Mouse (Mus musculus) embryonic facial prominence, embryonic 10.5 days (tissue): Measurements from ENCODE around the gene Mknk1. TPM values are rescaled to one million over a fixed set of nuclear protein-coding genes. Genes with fewer than 3 reads are reported as not detected.
A peak's percentile ranks its signal among the peaks of the same experiment; 100 is the strongest.

Source experiments
- DNase-seq: peaks from one replicate; pipeline ENCODE4 v3.0.0-alpha.2; 2017; ENCODE audit warnings: low spot score
- H3K27ac ChIP-seq: fragments of 300-500 bp; sonication (generic); replicated peaks from 2 replicates; pipeline ENCODE4 v1.5.1; 2016; ENCODE audit warnings: mild to moderate bottlenecking
- H3K27me3 ChIP-seq: fragments of 300-500 bp; sonication (generic); replicated peaks from 2 replicates; pipeline ENCODE4 v1.6.1; 2016; ENCODE audit warnings: low read depth, mild to moderate bottlenecking; ENCODE audit not compliant: poor library complexity, severe bottlenecking
- H3K36me3 ChIP-seq: fragments of 300-500 bp; sonication (generic); replicated peaks from 2 replicates; pipeline ENCODE4 v1.6.1; 2016; ENCODE audit warnings: mild to moderate bottlenecking, moderate library complexity
- H3K4me1 ChIP-seq: fragments of 300-500 bp; sonication (generic); 2 replicates; pipeline ENCODE4 v1.6.1; 2016
- H3K4me3 ChIP-seq: fragments of 300-500 bp; sonication (generic); 2 replicates; pipeline ENCODE4 v1.5.1; 2016; ENCODE audit warnings: mild to moderate bottlenecking, moderate library complexity
- H3K9me3 ChIP-seq: fragments of 300-500 bp; sonication (generic); 2 replicates; pipeline ENCODE4 v1.6.1; 2016; ENCODE audit warnings: mild to moderate bottlenecking
- WGBS: fragments of 180-500 bp; shearing (Covaris S2); methylation state at CpG from one replicate; pipeline ENCODE4 v1.1.7; 2016; 5-methylcytosine and 5-hydroxymethylcytosine counted together
- polyA plus RNA-seq: library from polyadenylated mRNA; unstranded; fragments of >200 nt; fragmentation: Nextera tagmentation; extraction: Ambion mirVana; gene quantifications from 2 replicates; pipeline ENCODE4 v1.2.1, GENCODE M21; 2016

The Mknk1 gene
- polyA plus RNA-seq, 1 experiment from 2014 or later: 23.0 TPM

DNA sequence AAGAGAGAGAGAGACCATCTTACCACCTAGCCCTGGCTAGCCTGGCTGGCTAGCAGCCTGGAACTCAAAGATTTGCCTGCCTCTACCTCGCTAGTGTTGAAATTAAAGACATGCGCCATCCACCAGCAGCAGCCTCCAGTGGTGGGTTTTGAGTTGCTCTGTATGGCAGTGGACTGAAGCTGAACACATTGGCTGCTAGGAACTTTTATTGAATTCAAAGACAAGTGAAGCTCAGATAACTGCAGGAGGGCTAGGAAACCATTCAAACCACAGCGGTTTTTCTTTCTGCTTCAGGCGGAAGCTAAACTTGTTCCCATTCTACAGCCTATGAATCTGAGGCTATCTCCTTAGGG lies 11.5 kb upstream of the Mknk1 start:
- peak; percentile 17 for DNase-seq
- Histone ChIP-seq H3K27ac (peak overlapping the region; percentile 79; the same call in 1 of the 2 replicates), H3K4me1 (peaks cover 27% of the 10 kb centered on the region), H3K4me3 (peak overlapping the region; percentile 90), H3K27me3 (peaks cover 36% of the 10 kb centered on the region), H3K36me3 (0 out of 2 replicates have a peak, but pooled peaks cover 2% of the 10 kb centered on the region), H3K9me3 (no peaks in the 10 kb centered on the region)
- 2% methylated on average over 4 of the region's 4 CpGs for WGBS

DNA sequence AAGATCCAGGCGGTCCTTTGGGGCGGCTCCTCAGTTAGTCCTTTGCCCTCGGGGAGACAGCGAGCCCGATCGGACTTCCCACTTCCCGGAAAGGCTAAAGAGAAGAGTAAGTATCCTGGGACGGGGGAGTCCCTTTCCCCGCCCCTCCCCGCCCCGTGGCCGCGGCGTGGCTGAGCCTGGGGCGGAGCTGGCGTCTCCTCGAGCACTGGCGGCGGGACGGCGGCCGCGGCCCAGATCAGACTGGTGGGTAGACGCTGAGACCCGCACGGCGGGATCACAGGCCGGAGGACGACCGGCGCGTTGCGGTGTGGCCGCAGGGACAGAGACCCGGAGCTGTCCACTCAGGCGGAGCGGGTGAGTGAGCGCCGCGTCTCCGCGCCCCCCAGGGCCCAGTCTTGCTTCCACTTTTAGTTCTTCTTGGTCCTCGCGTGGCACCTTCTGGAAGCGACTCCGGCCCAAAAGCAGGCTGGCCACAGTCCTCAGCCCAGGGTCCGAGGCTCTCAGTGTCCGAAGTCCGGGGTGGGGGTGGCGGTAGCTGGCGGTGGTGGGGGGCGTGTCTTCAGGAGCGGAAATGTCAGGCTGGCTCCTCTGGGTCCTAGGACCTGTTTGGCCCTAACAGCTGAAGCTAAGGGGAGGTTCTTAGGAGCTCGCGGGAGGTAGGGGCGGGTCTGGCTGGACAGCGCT lies 11.0 kb upstream of the Mknk1 start, which contains the start of gene Mob3c:
Gene Mob3c, plus strand, starts transcription at position 205 of the 684 bp plus-strand sequence.
- Histone ChIP-seq H3K36me3 (0 out of 2 replicates have a peak, but pooled peaks cover 2% of the 10 kb centered on the region), H3K27ac (peak within 1 kb of the TSS; percentile 79), H3K4me1 (peaks cover 27% of the 10 kb centered on the region), H3K9me3 (no peaks in the 10 kb centered on the region), H3K4me3 (peak within 1 kb of the TSS; percentile 90), H3K27me3 (peaks cover 36% of the 10 kb centered on the region)
- under 1% methylated on average over 57 of the region's 57 CpGs for WGBS
- DNase-seq: peak; percentile 85

DNA sequence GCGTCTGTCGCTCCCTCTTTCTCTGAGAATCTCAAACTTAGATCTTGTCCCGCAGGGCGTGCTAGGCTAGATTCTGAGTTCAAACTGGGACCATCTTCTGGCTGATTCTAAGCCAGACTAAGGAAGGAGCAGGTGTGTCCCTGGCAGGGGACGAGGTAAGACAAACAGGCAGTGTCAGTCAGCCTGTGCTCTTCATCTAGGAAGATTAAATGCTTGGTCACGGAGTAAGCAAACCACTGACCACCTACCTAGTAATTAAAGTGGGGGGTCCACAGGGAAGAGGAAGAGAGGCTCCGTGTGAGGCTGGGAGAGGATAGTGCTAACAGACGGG lies 10.5 kb upstream of the Mknk1 start:
- Histone ChIP-seq H3K4me3 (peak overlapping the region; percentile 90), H3K4me1 (peaks cover 27% of the 10 kb centered on the region), H3K9me3 (no peaks in the 10 kb centered on the region), H3K27me3 (peaks cover 36% of the 10 kb centered on the region), H3K36me3 (0 out of 2 replicates have a peak, but pooled peaks cover 2% of the 10 kb centered on the region), H3K27ac (peak overlapping the region; percentile 79)
- WGBS: 4% methylated on average over 8 of the region's 8 CpGs
- DNase-seq: no peak

DNA sequence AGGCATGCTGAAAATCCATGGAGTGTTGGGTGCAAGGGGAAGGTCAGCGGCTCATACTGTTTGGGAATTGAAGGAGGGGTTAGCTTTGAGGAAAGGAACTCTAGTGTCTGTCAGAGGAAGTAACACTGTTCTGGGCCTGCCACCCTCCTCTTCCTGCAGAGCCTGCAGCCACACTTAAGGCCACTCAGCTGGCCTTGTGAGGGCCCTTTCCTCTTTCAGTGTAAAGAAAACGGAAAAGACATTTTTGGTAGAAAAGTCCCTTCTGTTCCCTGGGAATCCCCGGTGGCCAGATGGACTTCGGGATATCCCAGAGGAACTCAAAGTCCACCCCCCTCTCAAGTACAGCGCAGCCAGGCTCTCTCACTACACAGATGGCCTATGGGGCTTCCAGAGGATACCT lies 8.5 kb upstream of the Mknk1 start:
- no peak overlapping the region for H3K27ac ChIP-seq
- H3K27me3 ChIP-seq: peaks cover 36% of the 10 kb centered on the region
- 0 out of 2 replicates have a peak, but pooled peaks cover 2% of the 10 kb centered on the region for H3K36me3 ChIP-seq
- 75% methylated on average over 5 of the region's 5 CpGs for WGBS
- no peak overlapping the region for H3K4me3 ChIP-seq
- H3K9me3 ChIP-seq: no peaks in the 10 kb centered on the region
- no peak for DNase-seq
- H3K4me1 ChIP-seq: peaks cover 18% of the 10 kb centered on the region

DNA sequence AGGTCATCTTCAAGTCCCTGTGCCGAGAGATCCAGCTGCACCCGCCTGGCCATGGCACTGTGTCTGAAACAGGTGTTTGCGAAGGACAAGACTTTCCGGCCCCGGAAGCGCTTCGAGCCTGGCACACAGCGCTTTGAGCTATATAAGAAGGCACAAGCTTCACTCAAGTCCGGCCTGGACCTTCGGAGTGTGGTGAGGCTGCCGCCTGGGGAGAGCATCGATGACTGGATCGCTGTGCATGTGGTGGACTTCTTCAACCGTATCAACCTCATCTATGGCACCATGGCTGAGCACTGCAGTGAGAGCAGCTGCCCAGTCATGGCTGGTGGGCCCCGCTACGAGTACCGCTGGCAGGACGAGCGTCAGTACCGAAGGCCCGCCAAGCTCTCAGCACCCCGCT lies 7.8 kb upstream of the Mknk1 start:
- no peaks in the 10 kb centered on the region for H3K9me3 ChIP-seq
- DNase-seq: no peak
- 95% methylated on average over 22 of the region's 22 CpGs for WGBS
- H3K27me3 ChIP-seq: peaks cover 36% of the 10 kb centered on the region
- 0 out of 2 replicates have a peak, but pooled peaks cover 2% of the 10 kb centered on the region for H3K36me3 ChIP-seq
- H3K27ac ChIP-seq: no peak overlapping the region
- peaks cover 18% of the 10 kb centered on the region for H3K4me1 ChIP-seq
- H3K4me3 ChIP-seq: no peak overlapping the region

DNA sequence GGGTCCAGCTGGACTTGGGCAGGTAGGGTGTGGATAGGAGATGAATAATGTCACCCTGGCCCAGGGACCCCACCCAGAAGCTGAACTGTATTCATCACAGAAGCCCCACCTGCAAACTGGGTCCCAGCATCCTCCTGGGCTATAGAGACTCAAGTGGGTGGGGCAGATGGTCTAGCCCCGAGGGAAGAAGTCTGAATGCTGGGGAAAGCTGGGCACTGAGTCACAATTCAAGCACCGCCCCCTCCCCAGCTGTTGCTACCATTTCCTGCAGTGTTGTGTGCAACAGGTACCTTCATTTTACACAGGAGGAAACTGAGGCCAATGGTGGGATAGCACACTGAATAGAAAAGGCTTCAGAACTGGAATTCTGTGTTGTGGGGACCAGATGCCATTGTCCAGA lies 7.0 kb upstream of the Mknk1 start:
- Histone ChIP-seq H3K4me3 (no peak overlapping the region), H3K36me3 (0 out of 2 replicates have a peak, but pooled peaks cover 2% of the 10 kb centered on the region), H3K4me1 (peaks cover 18% of the 10 kb centered on the region), H3K27ac (no peak overlapping the region), H3K27me3 (peaks cover 29% of the 10 kb centered on the region), H3K9me3 (no peaks in the 10 kb centered on the region)
- DNase-seq: no peak
- WGBS: 68% methylated on average over 2 of the region's 2 CpGs

DNA sequence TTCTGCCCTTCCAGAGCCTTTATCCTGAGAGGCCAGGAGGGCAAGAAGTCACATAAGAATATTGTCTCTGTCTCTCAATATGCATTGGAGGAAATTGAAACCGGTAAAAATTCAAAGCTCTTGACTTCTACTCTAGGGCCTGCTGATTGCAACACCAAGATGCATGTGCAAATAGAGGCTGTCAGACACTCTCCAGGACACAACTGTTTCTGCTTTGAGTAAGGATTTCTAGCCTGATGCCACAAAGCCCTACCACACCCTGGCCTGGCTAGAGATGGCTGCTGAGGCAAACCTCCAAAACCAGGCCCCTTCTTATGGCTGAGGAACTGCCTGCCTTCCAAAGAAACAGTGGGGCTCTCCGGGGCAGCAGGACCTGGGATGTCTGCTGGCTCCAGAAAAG lies 3.4 kb upstream of the Mknk1 start:
- peaks cover 4% of the 10 kb centered on the region; the same call in 1 of the 2 replicates for H3K27me3 ChIP-seq
- no peak overlapping the region for H3K27ac ChIP-seq
- DNase-seq: no peak
- H3K9me3 ChIP-seq: no peaks in the 10 kb centered on the region
- H3K4me1 ChIP-seq: peaks cover 17% of the 10 kb centered on the region
- no peak overlapping the region for H3K4me3 ChIP-seq
- H3K36me3 ChIP-seq: 0 out of 2 replicates have a peak, but pooled peaks cover 2% of the 10 kb centered on the region
- 74% methylated on average over 2 of the region's 2 CpGs for WGBS

DNA sequence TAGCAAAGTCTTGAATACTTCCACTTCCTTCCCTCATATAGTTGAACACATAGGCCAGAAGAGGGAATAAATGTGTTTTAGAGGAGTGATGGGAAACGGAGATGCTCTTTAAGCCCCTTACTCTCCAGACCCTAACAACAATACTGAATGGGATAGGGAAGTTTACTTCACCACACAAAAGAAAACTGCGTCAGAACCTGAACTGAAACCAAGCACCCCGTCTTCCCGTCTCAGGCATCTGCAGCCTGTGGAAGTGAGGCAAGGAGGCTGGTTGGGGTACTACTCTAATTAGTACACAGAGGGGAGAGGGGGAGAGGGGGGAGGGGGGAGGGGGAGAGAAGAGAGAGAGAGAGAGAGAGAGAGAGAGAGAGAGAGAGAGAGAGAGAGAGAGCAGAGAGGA lies 802 bp upstream of the Mknk1 start:
- no peak for DNase-seq
- Histone ChIP-seq H3K27ac (no peak overlapping the region), H3K9me3 (no peaks in the 10 kb centered on the region)

DNA sequence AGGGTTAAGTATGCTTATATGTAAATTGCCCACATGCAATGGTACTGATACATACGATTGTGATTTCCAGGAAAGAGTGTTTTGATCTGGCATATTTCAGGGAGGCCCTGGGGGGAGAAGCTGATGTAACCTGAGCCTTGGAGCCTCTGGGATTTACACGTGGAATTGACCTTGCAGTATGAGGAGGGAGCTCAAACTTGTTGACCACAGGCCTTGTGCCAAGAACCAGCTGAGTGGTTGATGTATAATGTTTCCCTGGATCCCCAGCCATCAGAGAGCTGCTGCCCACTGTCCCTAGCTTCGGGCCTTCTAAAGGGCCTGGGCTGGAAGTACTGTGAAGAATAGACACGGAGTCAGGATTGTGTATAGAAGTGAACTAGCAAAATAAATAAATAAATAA lies 958 bp downstream of the Mknk1 start:
- Histone ChIP-seq H3K9me3 (no peaks in the 10 kb centered on the region), H3K4me1 (peaks cover 23% of the 10 kb centered on the region), H3K27ac (no peak overlapping the region), H3K4me3 (peak overlapping the region; percentile 88), H3K36me3 (no peaks in the 10 kb centered on the region), H3K27me3 (no peaks in the 10 kb centered on the region)
- DNase-seq: no peak
- 50% methylated on average over 4 of the region's 4 CpGs for WGBS

More for the DNA sequence above, 802 bp upstream of the Mknk1 start:
- Histone ChIP-seq H3K4me3 (peak overlapping the region; percentile 88), H3K27me3 (no peaks in the 10 kb centered on the region), H3K4me1 (peaks cover 17% of the 10 kb centered on the region), H3K36me3 (no peaks in the 10 kb centered on the region)
- 86% methylated on average over 4 of the region's 4 CpGs for WGBS

DNA sequence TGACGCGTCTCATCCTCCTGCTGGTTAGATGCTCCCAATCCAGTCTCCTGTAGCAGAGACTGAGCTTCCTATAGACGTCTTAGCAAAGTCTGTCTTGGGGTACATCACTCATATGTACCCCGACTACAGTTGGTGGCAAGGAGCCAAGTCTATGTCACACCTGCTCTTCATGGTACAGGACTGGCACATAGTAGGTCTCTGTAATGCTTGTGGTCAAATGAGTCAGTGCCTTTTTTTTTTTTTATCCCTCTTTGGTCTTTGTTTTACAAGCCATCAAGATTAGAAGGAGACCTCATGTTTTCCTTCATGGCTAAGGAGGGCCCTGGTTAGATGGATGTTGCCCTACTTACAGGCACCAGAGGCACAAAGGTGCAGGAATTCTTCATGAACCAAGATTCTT lies 1.8 kb downstream of the Mknk1 start:
- Histone ChIP-seq H3K27ac (no peak overlapping the region), H3K36me3 (no peaks in the 10 kb centered on the region), H3K4me3 (no peak overlapping the region), H3K9me3 (no peaks in the 10 kb centered on the region), H3K4me1 (peaks cover 23% of the 10 kb centered on the region), H3K27me3 (no peaks in the 10 kb centered on the region)
- no peak for DNase-seq
- WGBS: 93% methylated on average over 4 of the region's 4 CpGs

DNA sequence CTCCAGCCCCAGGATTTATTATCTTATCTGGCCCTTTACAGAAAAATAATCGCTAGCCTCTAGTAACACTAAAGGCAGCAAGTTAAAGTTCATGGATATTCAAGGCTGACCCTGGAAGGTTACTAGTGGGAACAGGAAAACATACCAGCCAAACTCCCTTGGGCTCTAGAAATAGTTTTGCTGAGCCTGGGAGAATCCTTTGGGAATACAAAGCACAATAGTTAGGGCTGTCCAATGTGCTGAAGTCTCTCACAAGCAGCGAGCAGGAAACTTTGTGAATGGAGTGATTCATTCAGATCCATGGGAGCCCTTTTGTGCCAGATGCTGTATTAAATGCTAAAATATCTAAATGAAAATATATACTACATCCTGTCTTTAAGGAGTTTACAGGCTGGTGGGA lies 7.7 kb downstream of the Mknk1 start:
- Histone ChIP-seq H3K4me1 (peaks cover 15% of the 10 kb centered on the region), H3K9me3 (no peaks in the 10 kb centered on the region), H3K4me3 (no peak overlapping the region), H3K36me3 (peaks cover 29% of the 10 kb centered on the region), H3K27me3 (no peaks in the 10 kb centered on the region), H3K27ac (no peak overlapping the region)
- DNase-seq: no peak
- 48% methylated on average over 2 of the region's 2 CpGs for WGBS

DNA sequence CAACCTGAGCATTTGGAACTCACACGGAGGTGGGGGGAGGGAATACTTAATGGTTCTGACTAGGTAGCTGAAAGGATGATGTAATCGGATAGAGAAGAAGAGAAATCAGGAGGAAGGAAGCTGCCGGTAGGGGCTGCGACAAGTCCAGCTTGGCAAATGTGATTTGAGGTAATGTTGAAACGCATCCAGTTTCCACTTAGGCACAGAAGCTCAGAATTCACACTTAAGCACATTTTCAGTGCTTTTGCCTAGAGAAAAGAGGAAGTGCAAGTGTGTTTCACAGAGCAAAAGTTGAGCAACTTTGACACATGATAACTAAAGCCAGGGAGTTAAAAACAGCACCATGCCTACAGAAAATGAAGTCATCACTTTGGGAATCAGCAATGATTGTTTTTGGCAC lies 8.4 kb downstream of the Mknk1 start:
- Histone ChIP-seq H3K36me3 (peaks cover 37% of the 10 kb centered on the region), H3K4me3 (no peak overlapping the region), H3K4me1 (peaks cover 15% of the 10 kb centered on the region), H3K27me3 (no peaks in the 10 kb centered on the region), H3K27ac (no peak overlapping the region), H3K9me3 (no peaks in the 10 kb centered on the region)
- no peak for DNase-seq
- WGBS: 63% methylated on average over 5 of the region's 5 CpGs

DNA sequence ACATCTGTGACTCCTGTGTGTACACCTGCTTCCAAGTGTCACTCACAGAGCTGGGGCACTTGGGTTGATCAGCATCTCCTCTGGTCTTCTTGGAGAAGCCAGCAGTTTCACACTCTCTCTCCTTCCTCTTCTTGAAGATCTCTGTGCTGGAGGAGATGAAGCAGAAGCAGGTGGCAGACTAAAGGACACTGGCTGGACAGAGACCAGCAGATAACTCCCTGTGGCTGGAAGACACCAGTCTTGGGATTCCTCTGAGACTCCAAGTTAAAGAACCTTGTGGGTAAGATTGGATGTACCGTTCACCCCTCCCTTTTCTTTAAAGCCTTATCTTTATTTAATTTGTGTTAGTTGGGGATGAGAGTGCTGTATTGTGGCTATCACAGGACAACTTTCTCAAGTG lies 9.1 kb downstream of the Mknk1 start:
- Histone ChIP-seq H3K27ac (no peak overlapping the region), H3K9me3 (no peaks in the 10 kb centered on the region), H3K4me3 (no peak overlapping the region), H3K4me1 (peaks cover 15% of the 10 kb centered on the region), H3K36me3 (peaks cover 44% of the 10 kb centered on the region), H3K27me3 (no peaks in the 10 kb centered on the region)
- 93% methylated on average over 1 of the region's 1 CpGs for WGBS
- no peak for DNase-seq
